Mouse (Mus musculus): Measurements from ENCODE around the gene Kmt5b. TPM values are rescaled to one million over a fixed set of nuclear protein-coding genes. Genes with fewer than 3 reads are reported as not detected.

Gene Kmt5b
- total and polyA plus RNA-seq, 2 experiments from 2014 or later = 38.1 to 103 TPM

GRCm38 (mm10) chr19:3767781-3768696 lies 818 bp downstream of the Kmt5b start:
- Histone ChIP-seq H3K9me3 (ENCODE audit: low read length) (no peaks in the 10 kb centered on the region), H3K27ac (ENCODE audit: low read depth, low read length) (peak overlapping the region; percentile 100), H3K9ac (peak overlapping the region; percentile 99), H3K36me3 (ENCODE audit: insufficient read depth) (no peaks in the 10 kb centered on the region), H3K27me3 (ENCODE audit: insufficient read depth, low read length) (no peaks in the 10 kb centered on the region), H3K4me3 (ENCODE audit: low read depth, low read length) (peak overlapping the region; percentile 64), H3K4me2 (ENCODE audit: low read depth) (peak overlapping the region; percentile 92), H3K4me1 (ENCODE audit: insufficient read depth) (peaks cover 22% of the 10 kb centered on the region)
- DNase-seq (peak; percentile 98), ATAC-seq (peak; percentile 65)
- no peak for TF ChIP-seq CTCF (IDR thresholded peaks at IDR 0.05; ENCODE audit: low read depth)
- 1% methylated on average over 99 of the region's 111 CpGs for WGBS

- peaks cover 22% of the 10 kb centered on the region for H3K4me1 ChIP-seq (ENCODE audit: insufficient read depth)
- peak overlapping the region; percentile 92 for H3K4me2 ChIP-seq (ENCODE audit: low read depth)
- peak overlapping the region; percentile 99 for H3K9ac ChIP-seq
- H3K9me3 ChIP-seq (ENCODE audit: low read length) = no peaks in the 10 kb centered on the region
- H3K27me3 ChIP-seq (ENCODE audit: insufficient read depth, low read length) = no peaks in the 10 kb centered on the region
- H3K27ac ChIP-seq (ENCODE audit: low read depth, low read length) = peak overlapping the region; percentile 100
- TF ChIP-seq CTCF (IDR thresholded peaks at IDR 0.05; ENCODE audit: low read depth) = peak; percentile 63
- WGBS = 4% methylated on average over 55 of the region's 60 CpGs
- peak overlapping the region; percentile 64 for H3K4me3 ChIP-seq (ENCODE audit: low read depth, low read length)
- DNase-seq (peak; percentile 95), ATAC-seq (peak; percentile 90)
- no peaks in the 10 kb centered on the region for H3K36me3 ChIP-seq (ENCODE audit: insufficient read depth)
Observed at GRCm38 (mm10) chr19:3768697-3769383, 1.6 kb downstream of the Kmt5b start.

GRCm38 (mm10) chr19:3769533-3769932 lies 2.3 kb downstream of the Kmt5b start:
- H3K27ac ChIP-seq (ENCODE audit: low read depth, low read length) = no peak overlapping the region
- no peaks in the 10 kb centered on the region for H3K36me3 ChIP-seq (ENCODE audit: insufficient read depth)
- ATAC-seq = no peak
- peaks cover 22% of the 10 kb centered on the region for H3K4me1 ChIP-seq (ENCODE audit: insufficient read depth)
- H3K9ac ChIP-seq = no peak overlapping the region; the same call in 1 of the 2 replicates
- DNase-seq = no peak
- no peaks in the 10 kb centered on the region for H3K27me3 ChIP-seq (ENCODE audit: insufficient read depth, low read length)
- 85% methylated on average over 6 of the region's 6 CpGs for WGBS
- H3K9me3 ChIP-seq (ENCODE audit: low read length) = no peaks in the 10 kb centered on the region
- peak overlapping the region; percentile 64 for H3K4me3 ChIP-seq (ENCODE audit: low read depth, low read length)
- 0 out of 2 replicates have a peak, but pooled peaks have one; percentile 2 for TF ChIP-seq CTCF (IDR thresholded peaks at IDR 0.05; ENCODE audit: low read depth)
- peak overlapping the region; percentile 92 for H3K4me2 ChIP-seq (ENCODE audit: low read depth)

GRCm38 (mm10) chr19:3774159-3774558 lies 6.9 kb downstream of the Kmt5b start:
- H3K4me2 ChIP-seq (ENCODE audit: low read depth) = no peak overlapping the region
- peak; percentile 33; the same call in 1 of the 2 replicates for TF ChIP-seq CTCF (IDR thresholded peaks at IDR 0.05; ENCODE audit: low read depth)
- 69% methylated on average over 2 of the region's 2 CpGs for WGBS

GRCm38 (mm10) chr19:3778713-3779112 lies 11.5 kb downstream of the Kmt5b start:
- Histone ChIP-seq H3K36me3 (ENCODE audit: insufficient read depth) (peaks cover 12% of the 10 kb centered on the region), H3K9ac (no peak overlapping the region), H3K27ac (ENCODE audit: low read depth, low read length) (no peak overlapping the region), H3K9me3 (ENCODE audit: low read length) (no peaks in the 10 kb centered on the region), H3K4me1 (ENCODE audit: insufficient read depth) (no peaks in the 10 kb centered on the region), H3K27me3 (ENCODE audit: insufficient read depth, low read length) (no peaks in the 10 kb centered on the region), H3K4me2 (ENCODE audit: low read depth) (no peak overlapping the region), H3K4me3 (ENCODE audit: low read depth, low read length) (no peak overlapping the region)
- ATAC-seq (no peak), DNase-seq (no peak)
- WGBS = 88% methylated on average over 8 of the region's 8 CpGs
- no peak for TF ChIP-seq CTCF (IDR thresholded peaks at IDR 0.05; ENCODE audit: low read depth)

More at GRCm38 (mm10) chr19:3774159-3774558, 6.9 kb downstream of the Kmt5b start:
- H3K27ac ChIP-seq (ENCODE audit: low read depth, low read length) = no peak overlapping the region
- no peak for ATAC-seq
- no peak for DNase-seq
- H3K27me3 ChIP-seq (ENCODE audit: insufficient read depth, low read length) = no peaks in the 10 kb centered on the region
- H3K4me1 ChIP-seq (ENCODE audit: insufficient read depth) = peaks cover 12% of the 10 kb centered on the region
- no peaks in the 10 kb centered on the region for H3K9me3 ChIP-seq (ENCODE audit: low read length)
- no peak overlapping the region for H3K4me3 ChIP-seq (ENCODE audit: low read depth, low read length)
- H3K36me3 ChIP-seq (ENCODE audit: insufficient read depth) = no peaks in the 10 kb centered on the region
- H3K9ac ChIP-seq = no peak overlapping the region

GRCm38 (mm10) chr19:3790077-3790476 lies 22.9 kb downstream of the Kmt5b start:
- ATAC-seq (no peak), DNase-seq (no peak)
- 81% methylated on average over 1 of the region's 1 CpGs for WGBS
- Histone ChIP-seq H3K4me2 (ENCODE audit: low read depth) (no peak overlapping the region), H3K27ac (ENCODE audit: low read depth, low read length) (no peak overlapping the region), H3K36me3 (ENCODE audit: insufficient read depth) (peaks cover 38% of the 10 kb centered on the region), H3K4me1 (ENCODE audit: insufficient read depth) (no peaks in the 10 kb centered on the region), H3K27me3 (ENCODE audit: insufficient read depth, low read length) (no peaks in the 10 kb centered on the region), H3K9ac (no peak overlapping the region), H3K4me3 (ENCODE audit: low read depth, low read length) (no peak overlapping the region), H3K9me3 (ENCODE audit: low read length) (no peaks in the 10 kb centered on the region)
- no peak for TF ChIP-seq CTCF (IDR thresholded peaks at IDR 0.05; ENCODE audit: low read depth)

- Histone ChIP-seq H3K4me3 (ENCODE audit: low read depth, low read length) (no peak overlapping the region), H3K27ac (ENCODE audit: low read depth, low read length) (no peak overlapping the region), H3K4me2 (ENCODE audit: low read depth) (no peak overlapping the region), H3K27me3 (ENCODE audit: insufficient read depth, low read length) (no peaks in the 10 kb centered on the region), H3K4me1 (ENCODE audit: insufficient read depth) (no peaks in the 10 kb centered on the region), H3K9ac (no peak overlapping the region), H3K36me3 (ENCODE audit: insufficient read depth) (peaks cover 81% of the 10 kb centered on the region), H3K9me3 (ENCODE audit: low read length) (no peaks in the 10 kb centered on the region)
- DNase-seq (no peak), ATAC-seq (no peak)
- TF ChIP-seq CTCF (IDR thresholded peaks at IDR 0.05; ENCODE audit: low read depth) = no peak
- 89% methylated on average over 7 of the region's 7 CpGs for WGBS
Observed at GRCm38 (mm10) chr19:3805526-3805925, 38.3 kb downstream of the Kmt5b start.

All from forebrain, postnatal 0 days (tissue).